Mouse (Mus musculus) hindbrain, embryonic 11.5 days (tissue): ENCODE data around the gene Mtfr1l. TPM values are rescaled to one million over a fixed set of nuclear protein-coding genes. Genes with fewer than 3 reads are reported as not detected.

Experiments used
- ATAC-seq: fragments of 200-750 bp; cut with Nextera tagmentation; 2 replicates; pipeline ENCODE4 v1.8.0; 2017; ENCODE audit warnings: mild to moderate bottlenecking, moderate TSS enrichment, moderate library complexity; ENCODE audit not compliant: low FRiP score
- DNase-seq: peaks from one replicate; pipeline ENCODE4 v3.0.0-alpha.2; 2015; ENCODE audit warnings: low spot score
- H3K27ac ChIP-seq: fragments of 300-500 bp; sonication (generic); 2 replicates; pipeline ENCODE4 v1.5.1; 2014; ENCODE audit warnings: mild to moderate bottlenecking, low read depth, low read length
- H3K27me3 ChIP-seq: fragments of 300-500 bp; sonication (generic); 2 replicates; pipeline ENCODE4 v1.6.1; 2014; ENCODE audit warnings: mild to moderate bottlenecking, low read length, moderate library complexity, mixed read lengths; ENCODE audit not compliant: control insufficient read depth, insufficient read depth
- H3K36me3 ChIP-seq: fragments of 300-500 bp; sonication (generic); 2 replicates; pipeline ENCODE4 v1.6.1; 2014; ENCODE audit warnings: mild to moderate bottlenecking, low read length, moderate library complexity, mixed read lengths; ENCODE audit not compliant: control insufficient read depth, insufficient read depth
- H3K4me1 ChIP-seq: fragments of 300-500 bp; sonication (generic); replicated peaks from 2 replicates; pipeline ENCODE4 v1.6.1; 2014; ENCODE audit warnings: low read length, mixed read lengths; ENCODE audit not compliant: control insufficient read depth, insufficient read depth
- H3K4me2 ChIP-seq: fragments of 300-500 bp; sonication (generic); replicated peaks from 2 replicates; pipeline ENCODE4 v1.6.1; 2014; ENCODE audit warnings: mild to moderate bottlenecking, low read depth, low read length
- H3K4me3 ChIP-seq: fragments of 300-500 bp; sonication (generic); 2 replicates; pipeline ENCODE4 v1.5.1; 2014; ENCODE audit warnings: low read depth, low read length
- H3K9ac ChIP-seq: fragments of 300-500 bp; sonication (generic); 2 replicates; pipeline ENCODE4 v1.6.1; 2014; ENCODE audit warnings: low read depth, low read length
- H3K9me3 ChIP-seq: fragments of 300-500 bp; sonication (generic); 2 replicates; pipeline ENCODE4 v1.6.1; 2016; ENCODE audit warnings: low read length; ENCODE audit not compliant: control insufficient read depth
- WGBS: fragments of 180-500 bp; shearing (Covaris S2); extraction: QIAGEN DNeasy Blood & Tissue Kit; methylation state at CpG from one replicate; pipeline ENCODE4 v1.1.7; 2014; 5-methylcytosine and 5-hydroxymethylcytosine counted together
- polyA plus RNA-seq: library from polyadenylated mRNA; unstranded; fragments of >200 nt; fragmentation: Nextera tagmentation; extraction: Ambion mirVana; gene quantifications from 2 replicates; pipeline ENCODE4 v1.2.1, GENCODE M21; 2014

Mtfr1l gene
- polyA plus RNA-seq, 1 experiment from 2014 or later: 136 TPM

- no peak overlapping the region for H3K4me3 ChIP-seq
- H3K9ac ChIP-seq: no peak overlapping the region
- no peaks in the 10 kb centered on the region; the same call in 1 of the 2 replicates for H3K4me1 ChIP-seq
- H3K9me3 ChIP-seq: no peaks in the 10 kb centered on the region
- H3K27ac ChIP-seq: no peak overlapping the region
- 99% methylated on average over 8 of the region's 8 CpGs for WGBS
- no peaks in the 10 kb centered on the region for H3K27me3 ChIP-seq
- DNase-seq: no peak
- H3K36me3 ChIP-seq: peaks cover 12% of the 10 kb centered on the region
- H3K4me2 ChIP-seq: no peak overlapping the region
- no peak for ATAC-seq
Measured at GRCm38 (mm10) chr4:134549899-134550298, 14.7 kb upstream of the Mtfr1l start.

- Histone ChIP-seq H3K27ac (no peak overlapping the region), H3K4me1 (no peaks in the 10 kb centered on the region; the same call in 1 of the 2 replicates), H3K4me2 (no peak overlapping the region), H3K27me3 (no peaks in the 10 kb centered on the region), H3K4me3 (no peak overlapping the region), H3K9ac (no peak overlapping the region; the same call in 1 of the 2 replicates), H3K36me3 (peaks cover 12% of the 10 kb centered on the region), H3K9me3 (no peaks in the 10 kb centered on the region)
- WGBS: 74% methylated on average over 18 of the region's 18 CpGs
- DNase-seq: no peak
- no peak for ATAC-seq
Measured at GRCm38 (mm10) chr4:134548169-134548938, 13.2 kb upstream of the Mtfr1l start.

GRCm38 (mm10) chr4:134546814-134547705, 11.9 kb upstream of the Mtfr1l start:
- H3K4me2 ChIP-seq: no peak overlapping the region
- no peak for ATAC-seq

GRCm38 (mm10) chr4:134543261-134543660, 8.1 kb upstream of the Mtfr1l start:
- peaks cover 19% of the 10 kb centered on the region; the same call in 1 of the 2 replicates for H3K36me3 ChIP-seq
- no peaks in the 10 kb centered on the region for H3K4me1 ChIP-seq
- H3K4me3 ChIP-seq: no peak overlapping the region
- ATAC-seq (peak; percentile 74), DNase-seq (peak; percentile 95)
- H3K9ac ChIP-seq: no peak overlapping the region
- 11% methylated on average over 5 of the region's 5 CpGs for WGBS
- no peak overlapping the region for H3K4me2 ChIP-seq
- no peak overlapping the region for H3K27ac ChIP-seq
- no peaks in the 10 kb centered on the region for H3K9me3 ChIP-seq
- no peaks in the 10 kb centered on the region for H3K27me3 ChIP-seq

More at GRCm38 (mm10) chr4:134546814-134547705, 11.9 kb upstream of the Mtfr1l start:
- Histone ChIP-seq H3K9ac (no peak overlapping the region), H3K27me3 (no peaks in the 10 kb centered on the region), H3K27ac (no peak overlapping the region), H3K4me3 (no peak overlapping the region), H3K9me3 (no peaks in the 10 kb centered on the region), H3K36me3 (peaks cover 18% of the 10 kb centered on the region), H3K4me1 (no peaks in the 10 kb centered on the region)
- 69% methylated on average over 9 of the region's 9 CpGs for WGBS
- DNase-seq: no peak

- DNase-seq (no peak), ATAC-seq (no peak)
- 85% methylated on average over 9 of the region's 9 CpGs for WGBS
- H3K9me3 ChIP-seq: no peaks in the 10 kb centered on the region
- H3K4me1 ChIP-seq: no peaks in the 10 kb centered on the region
- H3K4me2 ChIP-seq: no peak overlapping the region
- no peak overlapping the region for H3K4me3 ChIP-seq
- peaks cover 18% of the 10 kb centered on the region; the same call in 1 of the 2 replicates for H3K36me3 ChIP-seq
- H3K27ac ChIP-seq: no peak overlapping the region
- no peak overlapping the region for H3K9ac ChIP-seq
- no peaks in the 10 kb centered on the region for H3K27me3 ChIP-seq
Measured at GRCm38 (mm10) chr4:134542726-134543125, 7.5 kb upstream of the Mtfr1l start.

GRCm38 (mm10) chr4:134538997-134539580, 3.9 kb upstream of the Mtfr1l start:
- Histone ChIP-seq H3K36me3 (peaks cover 11% of the 10 kb centered on the region; the same call in 1 of the 2 replicates), H3K27me3 (no peaks in the 10 kb centered on the region), H3K9ac (no peak overlapping the region), H3K27ac (no peak overlapping the region), H3K9me3 (no peaks in the 10 kb centered on the region), H3K4me3 (no peak overlapping the region), H3K4me2 (no peak overlapping the region), H3K4me1 (peaks cover 2% of the 10 kb centered on the region; the same call in 1 of the 2 replicates)
- WGBS: 92% methylated on average over 10 of the region's 10 CpGs
- ATAC-seq: no peak
- no peak for DNase-seq

GRCm38 (mm10) chr4:134535787-134536151, 582 bp upstream of the Mtfr1l start:
- Histone ChIP-seq H3K27me3 (no peaks in the 10 kb centered on the region), H3K9me3 (no peaks in the 10 kb centered on the region), H3K9ac (peak overlapping the region; percentile 56), H3K4me2 (peak overlapping the region; percentile 99), H3K4me3 (peak overlapping the region; percentile 82), H3K27ac (no peak overlapping the region), H3K4me1 (peaks cover 9% of the 10 kb centered on the region; the same call in 1 of the 2 replicates), H3K36me3 (0 out of 2 replicates have a peak, but pooled peaks cover 5% of the 10 kb centered on the region)
- WGBS: 18% methylated on average over 8 of the region's 8 CpGs
- DNase-seq (no peak), ATAC-seq (peak; percentile 36)

- peak overlapping the region; percentile 82 for H3K9ac ChIP-seq
- peaks cover 9% of the 10 kb centered on the region; the same call in 1 of the 2 replicates for H3K4me1 ChIP-seq
- no peaks in the 10 kb centered on the region for H3K27me3 ChIP-seq
- H3K9me3 ChIP-seq: no peaks in the 10 kb centered on the region
- ATAC-seq: peak; percentile 48; the same call in 1 of the 2 replicates
- 1% methylated on average over 53 of the region's 57 CpGs for WGBS
- H3K4me2 ChIP-seq: peak overlapping the region; percentile 99
- peak; percentile 74 for DNase-seq
- peak overlapping the region; percentile 82 for H3K4me3 ChIP-seq
- 0 out of 2 replicates have a peak, but pooled peaks cover 5% of the 10 kb centered on the region for H3K36me3 ChIP-seq
- peak overlapping the region; percentile 79 for H3K27ac ChIP-seq
Measured at GRCm38 (mm10) chr4:134534124-134534886, 882 bp downstream of the Mtfr1l start.
